Mouse (Mus musculus): Measurements from ENCODE around the gene Nat9. TPM values are rescaled to one million over a fixed set of nuclear protein-coding genes. Genes with fewer than 3 reads are reported as not detected.

Gene Nat9
- polyA plus RNA-seq, 1 experiment from 2014 or later = 19.5 TPM

DNA sequence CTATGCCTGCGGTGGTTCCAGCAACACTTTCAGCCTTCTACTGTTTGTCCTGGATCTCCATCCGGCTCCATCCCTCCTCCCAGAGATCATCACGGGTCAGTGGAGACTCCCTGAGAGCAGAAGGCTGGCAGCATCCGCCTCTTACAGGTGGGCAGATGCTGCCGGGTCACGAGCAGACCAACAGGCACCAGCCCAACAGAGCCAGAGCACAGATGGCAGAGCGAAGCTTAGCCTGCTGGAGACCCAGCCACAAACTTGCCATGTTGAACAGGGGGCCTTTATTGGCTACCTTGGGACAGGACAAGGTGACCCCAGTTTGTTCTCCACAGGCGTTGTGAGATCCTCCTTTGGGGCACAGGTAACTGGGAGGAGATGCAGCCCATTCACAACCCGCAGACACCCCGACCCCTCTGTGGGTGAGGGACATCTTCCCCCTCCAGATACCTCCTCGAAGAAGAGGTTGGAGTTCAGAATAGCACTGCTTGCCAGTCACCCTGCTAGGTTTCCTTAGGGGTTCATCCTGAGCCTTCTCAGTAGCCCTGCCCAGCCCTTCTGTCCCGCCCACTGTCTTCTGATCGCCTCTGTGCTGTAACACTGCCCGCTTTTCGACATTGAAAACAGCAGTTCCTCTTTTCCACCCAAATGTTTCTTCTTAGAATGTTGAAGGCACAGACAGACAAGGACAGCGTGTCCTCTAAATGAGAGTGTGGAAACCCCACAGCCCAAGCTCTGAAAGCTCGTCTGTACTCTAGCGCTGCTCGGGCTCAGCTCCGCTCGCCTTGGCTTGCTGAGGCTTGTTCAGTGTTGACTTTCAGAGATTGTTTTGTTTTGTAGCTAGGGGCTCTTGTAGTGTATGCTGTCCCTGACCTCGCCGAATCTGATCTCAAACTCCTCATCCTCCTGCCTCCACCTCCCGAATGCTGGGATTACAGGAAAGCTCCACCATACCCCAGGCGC lies 21.4 kb upstream of the Nat9 start:
- H3K9me3 ChIP-seq (ENCODE audit: control insufficient read depth, low read length) = no peaks in the 10 kb centered on the region
- no peaks in the 10 kb centered on the region for H3K27me3 ChIP-seq (ENCODE audit: control insufficient read depth, insufficient read depth, low read length)
- DNase-seq (ENCODE audit: low spot score) = no peak
- H3K4me3 ChIP-seq (ENCODE audit: low read depth, low read length) = no peak overlapping the region
- ATAC-seq (ENCODE audit: low FRiP score) = no peak
- H3K9ac ChIP-seq (ENCODE audit: low read depth, low read length) = no peak overlapping the region
- no peaks in the 10 kb centered on the region; the same call in none of the 2 replicates for H3K4me1 ChIP-seq (replicated peaks; ENCODE audit: control insufficient read depth, insufficient read depth, low read length)
- H3K4me2 ChIP-seq (replicated peaks; ENCODE audit: low read depth, low read length) = no peak overlapping the region
- H3K27ac ChIP-seq (ENCODE audit: low read depth, low read length) = no peak overlapping the region
- H3K36me3 ChIP-seq (ENCODE audit: control insufficient read depth, insufficient read depth, low read length) = no peaks in the 10 kb centered on the region; the same call in 1 of the 2 replicates
- WGBS = 76% methylated on average over 25 of the region's 25 CpGs

DNA sequence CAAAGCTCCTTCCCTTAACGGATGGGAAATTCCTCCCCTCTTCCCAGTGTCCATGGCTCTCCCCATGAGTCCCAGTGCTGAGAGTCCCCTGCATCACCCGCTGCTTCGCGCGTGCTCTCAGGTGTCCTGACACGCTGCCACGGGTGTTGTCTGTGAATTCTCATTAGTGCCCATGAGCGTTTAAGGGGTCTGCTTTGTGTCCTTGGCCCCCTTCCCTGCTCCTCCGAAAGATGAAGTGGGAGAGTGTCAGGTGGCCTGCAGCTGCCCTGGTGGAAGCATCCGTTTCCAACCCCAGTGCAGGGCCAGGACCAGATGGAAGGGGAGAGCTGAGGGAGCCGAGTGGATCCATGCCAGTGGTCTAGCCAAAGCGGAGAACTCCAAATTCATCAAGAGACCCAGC lies 20.5 kb upstream of the Nat9 start:
- H3K4me2 ChIP-seq (replicated peaks; ENCODE audit: low read depth, low read length) = no peak overlapping the region
- H3K9ac ChIP-seq (ENCODE audit: low read depth, low read length) = no peak overlapping the region
- no peak overlapping the region for H3K27ac ChIP-seq (ENCODE audit: low read depth, low read length)
- DNase-seq (ENCODE audit: low spot score) = no peak
- H3K36me3 ChIP-seq (ENCODE audit: control insufficient read depth, insufficient read depth, low read length) = no peaks in the 10 kb centered on the region; the same call in 1 of the 2 replicates
- no peaks in the 10 kb centered on the region; the same call in none of the 2 replicates for H3K4me1 ChIP-seq (replicated peaks; ENCODE audit: control insufficient read depth, insufficient read depth, low read length)
- H3K4me3 ChIP-seq (ENCODE audit: low read depth, low read length) = no peak overlapping the region
- no peaks in the 10 kb centered on the region for H3K9me3 ChIP-seq (ENCODE audit: control insufficient read depth, low read length)
- no peaks in the 10 kb centered on the region for H3K27me3 ChIP-seq (ENCODE audit: control insufficient read depth, insufficient read depth, low read length)
- WGBS = 77% methylated on average over 12 of the region's 12 CpGs
- ATAC-seq (ENCODE audit: low FRiP score) = no peak

DNA sequence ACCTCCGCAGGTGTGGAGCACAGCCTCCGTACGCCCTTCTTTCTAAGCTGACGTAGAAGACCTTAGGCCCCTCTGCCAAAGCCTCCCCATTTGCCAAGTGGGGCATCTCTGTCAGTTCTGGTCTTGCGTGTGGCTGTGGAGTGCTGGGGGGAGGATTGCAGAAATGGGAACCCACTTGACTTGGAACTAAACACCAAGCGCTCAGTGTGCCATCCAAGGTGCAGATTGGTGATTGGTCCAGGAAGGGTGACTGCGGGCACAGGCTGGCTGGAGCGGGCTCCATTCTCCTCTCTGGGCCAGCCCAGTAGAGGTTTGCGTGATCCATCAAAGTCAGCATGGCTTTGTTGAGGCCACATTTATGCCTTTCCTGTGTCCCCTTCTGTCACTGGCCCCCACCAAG lies 15.1 kb upstream of the Nat9 start:
- Histone ChIP-seq H3K9me3 (ENCODE audit: control insufficient read depth, low read length) (no peaks in the 10 kb centered on the region), H3K27ac (ENCODE audit: low read depth, low read length) (no peak overlapping the region), H3K4me2 (replicated peaks; ENCODE audit: low read depth, low read length) (no peak overlapping the region), H3K4me3 (ENCODE audit: low read depth, low read length) (no peak overlapping the region), H3K36me3 (ENCODE audit: control insufficient read depth, insufficient read depth, low read length) (no peaks in the 10 kb centered on the region; the same call in 1 of the 2 replicates), H3K4me1 (replicated peaks; ENCODE audit: control insufficient read depth, insufficient read depth, low read length) (peaks cover 6% of the 10 kb centered on the region), H3K27me3 (ENCODE audit: control insufficient read depth, insufficient read depth, low read length) (no peaks in the 10 kb centered on the region), H3K9ac (ENCODE audit: low read depth, low read length) (no peak overlapping the region)
- ATAC-seq (ENCODE audit: low FRiP score) = no peak
- DNase-seq (ENCODE audit: low spot score) = no peak
- 88% methylated on average over 9 of the region's 9 CpGs for WGBS

DNA sequence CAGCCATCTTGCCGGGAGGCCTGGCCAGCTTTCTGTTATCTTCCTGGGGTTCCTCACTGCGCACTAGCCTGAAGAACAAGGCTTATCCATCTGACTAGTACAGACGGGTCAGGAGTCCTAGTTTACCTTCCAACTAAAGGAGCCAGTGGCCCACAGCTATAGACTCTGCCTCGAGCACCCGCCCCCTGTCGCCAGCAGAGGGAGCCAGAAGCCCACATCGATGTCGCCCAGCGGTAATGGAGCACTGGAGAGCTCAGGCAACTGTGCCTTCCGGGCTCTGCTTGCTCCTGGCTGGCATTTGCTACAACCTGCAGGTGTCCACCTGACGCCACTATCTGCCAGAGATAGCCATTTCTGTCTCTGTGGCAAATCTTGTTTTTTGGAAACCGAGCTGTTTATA lies 14.7 kb upstream of the Nat9 start:
- H3K27ac ChIP-seq (ENCODE audit: low read depth, low read length) = no peak overlapping the region
- no peak overlapping the region for H3K9ac ChIP-seq (ENCODE audit: low read depth, low read length)
- peak; percentile 61 for ATAC-seq (ENCODE audit: low FRiP score)
- H3K9me3 ChIP-seq (ENCODE audit: control insufficient read depth, low read length) = no peaks in the 10 kb centered on the region
- WGBS = 12% methylated on average over 12 of the region's 12 CpGs
- peak; percentile 88 for DNase-seq (ENCODE audit: low spot score)
- H3K27me3 ChIP-seq (ENCODE audit: control insufficient read depth, insufficient read depth, low read length) = no peaks in the 10 kb centered on the region
- no peak overlapping the region for H3K4me3 ChIP-seq (ENCODE audit: low read depth, low read length)
- peaks cover 6% of the 10 kb centered on the region for H3K4me1 ChIP-seq (replicated peaks; ENCODE audit: control insufficient read depth, insufficient read depth, low read length)
- no peaks in the 10 kb centered on the region; the same call in 1 of the 2 replicates for H3K36me3 ChIP-seq (ENCODE audit: control insufficient read depth, insufficient read depth, low read length)
- H3K4me2 ChIP-seq (replicated peaks; ENCODE audit: low read depth, low read length) = no peak overlapping the region

DNA sequence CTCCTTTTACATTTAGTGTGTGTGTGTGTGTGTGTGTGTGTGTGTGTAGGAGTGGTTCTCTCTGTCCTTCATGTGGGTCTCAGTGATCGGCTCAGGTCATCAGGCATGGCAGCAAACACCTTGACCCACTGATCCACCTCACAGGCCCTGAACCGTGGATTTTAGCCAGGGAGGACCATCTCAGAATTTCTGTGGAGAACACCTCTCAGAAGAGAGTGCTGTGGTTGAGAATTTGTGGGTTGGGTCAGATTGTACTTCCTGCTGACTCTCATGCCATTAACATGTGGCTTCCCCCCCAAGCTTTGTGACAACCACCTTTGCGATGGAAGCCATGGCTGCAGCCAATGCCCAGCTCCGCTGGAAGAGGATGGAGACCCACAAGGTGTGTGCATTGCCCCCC lies 12.9 kb upstream of the Nat9 start:
- DNase-seq (ENCODE audit: low spot score) = no peak
- no peaks in the 10 kb centered on the region for H3K9me3 ChIP-seq (ENCODE audit: control insufficient read depth, low read length)
- H3K36me3 ChIP-seq (ENCODE audit: control insufficient read depth, insufficient read depth, low read length) = no peaks in the 10 kb centered on the region; the same call in 1 of the 2 replicates
- 92% methylated on average over 4 of the region's 4 CpGs for WGBS
- peaks cover 6% of the 10 kb centered on the region for H3K4me1 ChIP-seq (replicated peaks; ENCODE audit: control insufficient read depth, insufficient read depth, low read length)
- H3K9ac ChIP-seq (ENCODE audit: low read depth, low read length) = no peak overlapping the region
- no peaks in the 10 kb centered on the region; the same call in 1 of the 2 replicates for H3K27me3 ChIP-seq (ENCODE audit: control insufficient read depth, insufficient read depth, low read length)
- no peak for ATAC-seq (ENCODE audit: low FRiP score)
- H3K4me2 ChIP-seq (replicated peaks; ENCODE audit: low read depth, low read length) = no peak overlapping the region
- H3K4me3 ChIP-seq (ENCODE audit: low read depth, low read length) = no peak overlapping the region
- no peak overlapping the region for H3K27ac ChIP-seq (ENCODE audit: low read depth, low read length)

DNA sequence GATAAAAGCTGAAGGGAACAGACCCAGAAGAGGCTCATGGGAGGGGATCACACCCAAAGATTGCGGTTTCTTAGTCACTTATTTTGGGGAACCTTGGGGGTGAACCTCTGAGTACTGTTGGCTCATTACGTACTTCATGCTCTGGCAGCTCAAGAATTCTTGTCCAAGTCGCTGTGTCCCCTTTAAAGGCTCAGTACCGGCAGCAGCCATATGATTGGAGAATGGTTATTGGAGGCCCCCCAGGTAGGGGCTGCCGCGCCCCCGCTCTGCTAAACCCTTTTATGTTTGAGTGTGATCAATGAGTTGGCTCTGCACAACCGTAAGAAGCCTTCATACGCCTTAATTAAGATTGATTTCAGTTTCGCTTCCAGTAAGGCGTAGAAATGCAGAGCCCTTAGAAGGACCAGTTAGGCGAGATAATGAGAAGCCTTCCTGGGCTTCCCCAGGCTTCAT lies 11.3 kb upstream of the Nat9 start:
- Histone ChIP-seq H3K9me3 (ENCODE audit: control insufficient read depth, low read length) (no peaks in the 10 kb centered on the region), H3K27me3 (ENCODE audit: control insufficient read depth, insufficient read depth, low read length) (no peaks in the 10 kb centered on the region; the same call in 1 of the 2 replicates), H3K9ac (ENCODE audit: low read depth, low read length) (no peak overlapping the region), H3K36me3 (ENCODE audit: control insufficient read depth, insufficient read depth, low read length) (no peaks in the 10 kb centered on the region), H3K4me1 (replicated peaks; ENCODE audit: control insufficient read depth, insufficient read depth, low read length) (peaks cover 6% of the 10 kb centered on the region; the same call in 1 of the 2 replicates), H3K4me3 (ENCODE audit: low read depth, low read length) (no peak overlapping the region), H3K4me2 (replicated peaks; ENCODE audit: low read depth, low read length) (no peak overlapping the region), H3K27ac (ENCODE audit: low read depth, low read length) (no peak overlapping the region)
- 45% methylated on average over 12 of the region's 12 CpGs for WGBS
- ATAC-seq (ENCODE audit: low FRiP score) = peak; percentile 47; the same call in 1 of the 2 replicates
- DNase-seq (ENCODE audit: low spot score) = no peak

DNA sequence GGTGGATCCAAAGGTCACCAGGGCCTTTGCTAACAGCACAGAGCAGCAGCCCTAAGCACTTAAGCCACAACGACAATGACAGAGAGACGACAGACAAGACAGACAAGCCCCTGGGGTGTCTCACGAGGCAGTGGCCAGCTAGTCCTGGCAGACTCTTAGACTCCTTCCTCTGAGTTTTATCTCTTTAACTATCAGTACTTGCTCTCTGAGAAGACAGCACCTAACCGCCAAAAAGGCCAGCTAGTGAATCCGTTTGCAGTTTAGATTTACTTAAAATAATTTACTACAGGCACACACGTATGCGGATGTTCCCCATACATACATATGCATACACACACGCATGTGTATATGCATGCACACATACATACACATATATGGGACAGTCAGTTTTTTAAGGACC lies 9.9 kb upstream of the Nat9 start:
- Histone ChIP-seq H3K4me2 (replicated peaks; ENCODE audit: low read depth, low read length) (no peak overlapping the region), H3K9me3 (ENCODE audit: control insufficient read depth, low read length) (no peaks in the 10 kb centered on the region), H3K27me3 (ENCODE audit: control insufficient read depth, insufficient read depth, low read length) (no peaks in the 10 kb centered on the region; the same call in 1 of the 2 replicates), H3K27ac (ENCODE audit: low read depth, low read length) (no peak overlapping the region), H3K4me3 (ENCODE audit: low read depth, low read length) (no peak overlapping the region), H3K9ac (ENCODE audit: low read depth, low read length) (no peak overlapping the region), H3K36me3 (ENCODE audit: control insufficient read depth, insufficient read depth, low read length) (no peaks in the 10 kb centered on the region), H3K4me1 (replicated peaks; ENCODE audit: control insufficient read depth, insufficient read depth, low read length) (peaks cover 4% of the 10 kb centered on the region; the same call in 1 of the 2 replicates)
- DNase-seq (ENCODE audit: low spot score) = no peak
- WGBS = 79% methylated on average over 8 of the region's 8 CpGs
- no peak for ATAC-seq (ENCODE audit: low FRiP score)

DNA sequence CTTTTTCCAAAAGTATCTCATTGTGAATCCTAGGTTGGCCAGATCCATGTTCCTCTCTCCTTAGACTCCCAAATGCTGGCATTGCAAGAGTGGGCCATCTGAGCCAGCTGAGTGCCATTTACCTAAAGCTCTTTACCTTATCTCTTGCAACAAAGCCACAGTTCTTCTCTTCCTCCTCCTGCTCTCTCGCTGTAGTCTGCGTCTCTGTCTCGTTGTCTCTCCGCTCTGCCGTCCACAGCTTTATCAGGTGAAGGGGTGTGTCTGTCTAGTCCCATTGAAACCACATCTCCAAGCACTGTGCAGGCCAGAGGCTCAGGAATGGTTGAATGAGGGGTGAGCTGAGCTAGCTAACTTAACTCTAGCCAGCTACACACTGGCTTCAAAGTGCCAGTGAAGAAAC lies 8.3 kb upstream of the Nat9 start:
- H3K27me3 ChIP-seq (ENCODE audit: control insufficient read depth, insufficient read depth, low read length) = no peaks in the 10 kb centered on the region; the same call in 1 of the 2 replicates
- peaks cover 4% of the 10 kb centered on the region; the same call in 1 of the 2 replicates for H3K4me1 ChIP-seq (replicated peaks; ENCODE audit: control insufficient read depth, insufficient read depth, low read length)
- H3K36me3 ChIP-seq (ENCODE audit: control insufficient read depth, insufficient read depth, low read length) = no peaks in the 10 kb centered on the region
- H3K4me2 ChIP-seq (replicated peaks; ENCODE audit: low read depth, low read length) = no peak overlapping the region
- H3K9me3 ChIP-seq (ENCODE audit: control insufficient read depth, low read length) = no peaks in the 10 kb centered on the region
- no peak overlapping the region for H3K27ac ChIP-seq (ENCODE audit: low read depth, low read length)
- no peak overlapping the region for H3K9ac ChIP-seq (ENCODE audit: low read depth, low read length)
- WGBS = 86% methylated on average over 5 of the region's 5 CpGs
- no peak for DNase-seq (ENCODE audit: low spot score)
- no peak for ATAC-seq (ENCODE audit: low FRiP score)
- H3K4me3 ChIP-seq (ENCODE audit: low read depth, low read length) = no peak overlapping the region

All from hindbrain, embryonic 11.5 days (tissue).